Mouse (Mus musculus) G1E (cell line): Measurements from ENCODE around the gene Olfr1008. TPM values are rescaled to one million over a fixed set of nuclear protein-coding genes. Genes with fewer than 3 reads are reported as not detected.

Experiments
- ATAC-seq: 2 replicates; pipeline ENCODE4 v1.8.0; 2016; ENCODE audit warnings: mild to moderate bottlenecking; ENCODE audit not compliant: insufficient number of reproducible peaks, poor library complexity, low FRiP score, severe bottlenecking; ENCODE audit errors: extremely low read depth
- DNase-seq: peaks from one replicate; pipeline ENCODE4 v3.0.0; 2012; ENCODE audit warnings: low spot score
- H3K27me3 ChIP-seq: 2 replicates; pipeline ENCODE4 v1.6.1; 2012; ENCODE audit warnings: mild to moderate bottlenecking, low read length, inconsistent platforms; ENCODE audit not compliant: insufficient read depth
- H3K36me3 ChIP-seq: replicated peaks from 2 replicates; pipeline ENCODE3; 2012; ENCODE audit warnings: mild to moderate bottlenecking, inconsistent platforms
- H3K4me1 ChIP-seq: 2 replicates; pipeline ENCODE4 v1.6.1; 2012; ENCODE audit warnings: low read depth, low read length, inconsistent platforms, mixed read lengths; ENCODE audit not compliant: insufficient read depth
- H3K4me3 ChIP-seq: 2 replicates; pipeline ENCODE4 v1.5.1; 2012; ENCODE audit warnings: low read depth, mild to moderate bottlenecking, inconsistent platforms, low read length, moderate library complexity, mixed read lengths
- H3K9me3 ChIP-seq: replicated peaks from 2 replicates; pipeline ENCODE4 v1.6.1; 2012; ENCODE audit warnings: inconsistent platforms
- CTCF ChIP-seq: IDR thresholded peaks from 2 replicates; pipeline ENCODE4 v1.5.1; 2012; ENCODE audit warnings: low read depth, low read length, inconsistent platforms, mixed read lengths
- GATA1 ChIP-seq: IDR thresholded peaks from 2 replicates; pipeline ENCODE4 v1.6.1; 2012; ENCODE audit warnings: borderline replicate concordance, low read length, inconsistent platforms, mixed read lengths
- GATA2 ChIP-seq: IDR thresholded peaks from 2 replicates; pipeline ENCODE4 v1.6.1; 2012; ENCODE audit warnings: low read depth, low read length, inconsistent platforms, borderline replicate concordance
- POLR2AphosphoS5 ChIP-seq: IDR thresholded peaks from 2 replicates; pipeline ENCODE4 v1.6.1; 2012; ENCODE audit warnings: low read depth, low read length, inconsistent platforms; ENCODE audit not compliant: insufficient replicate concordance
- TAL1 ChIP-seq: conservative IDR thresholded peaks from 2 replicates; pipeline ENCODE4 v1.6.1; 2012; ENCODE audit warnings: low read depth, low read length, inconsistent platforms, mixed read lengths
- polyA plus RNA-seq: library from polyadenylated mRNA; stranded (reverse); fragments of >175 nt; gene quantifications from 2 replicates; pipeline ENCODE4 v1.2.3, GENCODE M21; 2012
- total RNA-seq, 2 experiments: library from RNA; stranded (forward) in 1 of 2; stranded (reverse) in 1 of 2; fragments of 200-1000 nt in 1 of 2; fragments of >200 nt in 1 of 2; fragmentation: Nextera tagmentation in 1 of 2; gene quantifications; 2 replicates each; pipeline ENCODE4 v1.2.3; 2014 to 2017

Gene Olfr1008
- total and polyA plus RNA-seq, 3 experiments, result 0.11 TPM; not detected in 2

- H3K27me3 ChIP-seq, result no peaks in the 10 kb centered on the region
- no peaks in the 10 kb centered on the region for H3K36me3 ChIP-seq
- TF ChIP-seq GATA2 (no peak), CTCF (0 out of 2 replicates have a peak, but pooled peaks have one; percentile 16), TAL1 (no peak), POLR2AphosphoS5 (no peak), GATA1 (no peak)
- no peak for DNase-seq
- H3K9me3 ChIP-seq, result no peaks in the 10 kb centered on the region
- H3K4me1 ChIP-seq, result no peaks in the 10 kb centered on the region
- ATAC-seq, result no peak
- H3K4me3 ChIP-seq, result no peak overlapping the region
Observed at GRCm38 (mm10) chr2:85725793-85726192, 36.6 kb downstream of the Olfr1008 start.

Other genes starting within 250 kb of the Olfr1008 start
Only the 20 nearest of the 22 such genes appear.
- gene 4833423E24Rik, start 170.4 kb upstream of the Olfr1008 start, total RNA-seq (2014; fragmentation: Nextera tagmentation), result not detected in 2 replicates
- gene 4833423E24Rik, start 170.4 kb upstream of the Olfr1008 start, total RNA-seq (2017), result 0.11 TPM in 1 of 2 replicates, not detected in the other
- not detected in 2 replicates for gene 4833423E24Rik, start 170.4 kb upstream of the Olfr1008 start, polyA plus RNA-seq
- not detected in 2 replicates for gene Olfr996, start 110.2 kb upstream of the Olfr1008 start, total RNA-seq (2014; fragmentation: Nextera tagmentation)
- gene Olfr996, start 110.2 kb upstream of the Olfr1008 start, total RNA-seq (2017), result not detected in 2 replicates
- not detected in 2 replicates for gene Olfr996, start 110.2 kb upstream of the Olfr1008 start, polyA plus RNA-seq
- not detected in 2 replicates for gene Olfr998, start 100.5 kb upstream of the Olfr1008 start, total RNA-seq (2014; fragmentation: Nextera tagmentation)
- gene Olfr998, start 100.5 kb upstream of the Olfr1008 start, total RNA-seq (2017), result not detected in 2 replicates
- not detected in 2 replicates for gene Olfr998, start 100.5 kb upstream of the Olfr1008 start, polyA plus RNA-seq
- gene Olfr1000, start 77.5 kb upstream of the Olfr1008 start, total RNA-seq (2014; fragmentation: Nextera tagmentation), result not detected in 2 replicates
- 0.12 and 0.22 TPM in 2 replicates for gene Olfr1000, start 77.5 kb upstream of the Olfr1008 start, total RNA-seq (2017)
- not detected in 2 replicates for gene Olfr1000, start 77.5 kb upstream of the Olfr1008 start, polyA plus RNA-seq
- not detected in 2 replicates for gene Olfr1002, start 38.7 kb upstream of the Olfr1008 start, total RNA-seq (2014; fragmentation: Nextera tagmentation)
- 0.12 TPM in 1 of 2 replicates, not detected in the other for gene Olfr1002, start 38.7 kb upstream of the Olfr1008 start, total RNA-seq (2017)
- gene Olfr1002, start 38.7 kb upstream of the Olfr1008 start, polyA plus RNA-seq, result not detected in 2 replicates
- not detected in 2 replicates for gene Olfr154, start 25.0 kb upstream of the Olfr1008 start, total RNA-seq (2014; fragmentation: Nextera tagmentation)
- gene Olfr154, start 25.0 kb upstream of the Olfr1008 start, total RNA-seq (2017), result 0.11 and 0.29 TPM in 2 replicates
- gene Olfr154, start 25.0 kb upstream of the Olfr1008 start, polyA plus RNA-seq, result not detected in 2 replicates
- gene Olfr1006, start 10.7 kb upstream of the Olfr1008 start, total RNA-seq (2014; fragmentation: Nextera tagmentation), result not detected in 2 replicates
- not detected in 2 replicates for gene Olfr1006, start 10.7 kb upstream of the Olfr1008 start, total RNA-seq (2017)
- not detected in 2 replicates for gene Olfr1006, start 10.7 kb upstream of the Olfr1008 start, polyA plus RNA-seq
- not detected in 2 replicates for gene Olfr1009, start 26.0 kb downstream of the Olfr1008 start, total RNA-seq (2014; fragmentation: Nextera tagmentation)
- 0.05 and 0.12 TPM in 2 replicates for gene Olfr1009, start 26.0 kb downstream of the Olfr1008 start, total RNA-seq (2017)
- gene Olfr1009, start 26.0 kb downstream of the Olfr1008 start, polyA plus RNA-seq, result not detected in 2 replicates
- gene Olfr1012, start 73.3 kb downstream of the Olfr1008 start, total RNA-seq (2014; fragmentation: Nextera tagmentation), result not detected in 2 replicates
- 0.12 and 0.16 TPM in 2 replicates for gene Olfr1012, start 73.3 kb downstream of the Olfr1008 start, total RNA-seq (2017)
- not detected in 2 replicates for gene Olfr1012, start 73.3 kb downstream of the Olfr1008 start, polyA plus RNA-seq
- not detected in 2 replicates for gene Olfr1013, start 77.7 kb downstream of the Olfr1008 start, total RNA-seq (2014; fragmentation: Nextera tagmentation)
- 0.06 TPM in 1 of 2 replicates, not detected in the other for gene Olfr1013, start 77.7 kb downstream of the Olfr1008 start, total RNA-seq (2017)
- not detected in 2 replicates for gene Olfr1013, start 77.7 kb downstream of the Olfr1008 start, polyA plus RNA-seq
- gene Olfr1014, start 83.3 kb downstream of the Olfr1008 start, total RNA-seq (2014; fragmentation: Nextera tagmentation), result not detected in 2 replicates
- gene Olfr1014, start 83.3 kb downstream of the Olfr1008 start, total RNA-seq (2017), result 0.27 TPM in 1 of 2 replicates, not detected in the other
- gene Olfr1014, start 83.3 kb downstream of the Olfr1008 start, polyA plus RNA-seq, result not detected in 2 replicates
- gene Olfr1015, start 92.6 kb downstream of the Olfr1008 start, total RNA-seq (2014; fragmentation: Nextera tagmentation), result not detected in 2 replicates
- not detected in 2 replicates for gene Olfr1015, start 92.6 kb downstream of the Olfr1008 start, total RNA-seq (2017)
- not detected in 2 replicates for gene Olfr1015, start 92.6 kb downstream of the Olfr1008 start, polyA plus RNA-seq
- gene Olfr1016, start 113.1 kb downstream of the Olfr1008 start, total RNA-seq (2014; fragmentation: Nextera tagmentation), result not detected in 2 replicates
- gene Olfr1016, start 113.1 kb downstream of the Olfr1008 start, total RNA-seq (2017), result 0.11 TPM in 1 of 2 replicates, not detected in the other
- gene Olfr1016, start 113.1 kb downstream of the Olfr1008 start, polyA plus RNA-seq, result not detected in 2 replicates
- gene Olfr1018, start 129.0 kb downstream of the Olfr1008 start, total RNA-seq (2014; fragmentation: Nextera tagmentation), result not detected in 2 replicates
- 0.17 TPM in 1 of 2 replicates, not detected in the other for gene Olfr1018, start 129.0 kb downstream of the Olfr1008 start, total RNA-seq (2017)
- not detected in 2 replicates for gene Olfr1018, start 129.0 kb downstream of the Olfr1008 start, polyA plus RNA-seq
- gene Olfr1019, start 156.1 kb downstream of the Olfr1008 start, total RNA-seq (2014; fragmentation: Nextera tagmentation), result not detected in 2 replicates
- gene Olfr1019, start 156.1 kb downstream of the Olfr1008 start, total RNA-seq (2017), result not detected in 2 replicates
- gene Olfr1019, start 156.1 kb downstream of the Olfr1008 start, polyA plus RNA-seq, result not detected in 2 replicates
- not detected in 2 replicates for gene Olfr1020, start 157.6 kb downstream of the Olfr1008 start, total RNA-seq (2014; fragmentation: Nextera tagmentation)
- gene Olfr1020, start 157.6 kb downstream of the Olfr1008 start, total RNA-seq (2017), result 0.17 TPM in 1 of 2 replicates, not detected in the other
- gene Olfr1020, start 157.6 kb downstream of the Olfr1008 start, polyA plus RNA-seq, result not detected in 2 replicates
- not detected in 2 replicates for gene Olfr1022, start 179.2 kb downstream of the Olfr1008 start, total RNA-seq (2014; fragmentation: Nextera tagmentation)
- gene Olfr1022, start 179.2 kb downstream of the Olfr1008 start, total RNA-seq (2017), result 0.17 and 0.33 TPM in 2 replicates
- not detected in 2 replicates for gene Olfr1022, start 179.2 kb downstream of the Olfr1008 start, polyA plus RNA-seq
- not detected in 2 replicates for gene Olfr1023, start 196.2 kb downstream of the Olfr1008 start, total RNA-seq (2014; fragmentation: Nextera tagmentation)
- 0.05 and 0.06 TPM in 2 replicates for gene Olfr1023, start 196.2 kb downstream of the Olfr1008 start, total RNA-seq (2017)
- gene Olfr1023, start 196.2 kb downstream of the Olfr1008 start, polyA plus RNA-seq, result not detected in 2 replicates
- gene Olfr1024, start 215.6 kb downstream of the Olfr1008 start, total RNA-seq (2014; fragmentation: Nextera tagmentation), result not detected in 2 replicates
- gene Olfr1024, start 215.6 kb downstream of the Olfr1008 start, total RNA-seq (2017), result 0.11 and 0.17 TPM in 2 replicates
- not detected in 2 replicates for gene Olfr1024, start 215.6 kb downstream of the Olfr1008 start, polyA plus RNA-seq
- not detected in 2 replicates for gene Olfr1025-ps1, start 225.8 kb downstream of the Olfr1008 start, total RNA-seq (2014; fragmentation: Nextera tagmentation)
- 0.05 TPM in 1 of 2 replicates, not detected in the other for gene Olfr1025-ps1, start 225.8 kb downstream of the Olfr1008 start, total RNA-seq (2017)
- not detected in 2 replicates for gene Olfr1025-ps1, start 225.8 kb downstream of the Olfr1008 start, polyA plus RNA-seq